Mouse (Mus musculus): ENCODE results near the gene Cxcl16.

- TF ChIP-seq POLR2AphosphoS2 (IDR thresholded peaks at IDR 0.05; ENCODE audit: insufficient read length, low read depth) (peak; percentile 87), POLR2A (IDR thresholded peaks at IDR 0.05; ENCODE audit: insufficient read length, low read depth) (peak; percentile 86), MAX (IDR thresholded peaks at IDR 0.05; ENCODE audit: low read depth) (no peak), MYOD1 (IDR thresholded peaks at IDR 0.05; ENCODE audit: control insufficient read depth in 1 of 3, insufficient read length in 2 of 3, low read depth in 2 of 3) (peak in 2 of 3 experiments; percentile 39 to 75), CEBPB (IDR thresholded peaks at IDR 0.05; ENCODE audit: insufficient read depth, poor library complexity, severe bottlenecking) (no peak), USF1 (IDR thresholded peaks at IDR 0.05; ENCODE audit: low read depth) (peak; percentile 32), MYOG (IDR thresholded peaks at IDR 0.05; ENCODE audit: control insufficient read depth in 1 of 3, insufficient read depth in 1 of 3, insufficient read length in 2 of 3, low read depth in 2 of 3) (peak in 2 of 3 experiments; percentile 57 to 76), TCF12 (IDR thresholded peaks at IDR 0.05; ENCODE audit: insufficient read depth, poor library complexity, severe bottlenecking) (no peak)
Measured at GRCm38 (mm10) chr11:70432048-70432894, 27.5 kb downstream of the Cxcl16 start, which contains the start of gene Arrb2.
